Mouse (Mus musculus) thymus, adult 2 months (tissue): ENCODE data around the gene Slfn14.

Source experiments
- CTCF ChIP-seq: fragments of 200-500 bp; IDR thresholded peaks from 2 replicates; pipeline ENCODE4 v1.5.1; 2012; ENCODE audit warnings: mild to moderate bottlenecking, control low read depth, low read length, moderate library complexity, borderline replicate concordance; ENCODE audit not compliant: control insufficient read depth, poor library complexity, insufficient read depth; ENCODE audit errors: extremely low read depth
- POLR2A ChIP-seq: fragments of 200-500 bp; IDR thresholded peaks from 2 replicates; pipeline ENCODE4 v1.6.1; 2012; ENCODE audit warnings: mild to moderate bottlenecking, low read length, control low read depth, moderate library complexity; ENCODE audit not compliant: control insufficient read depth, poor library complexity, insufficient read depth; ENCODE audit errors: extremely low read depth

- no peak for TF ChIP-seq CTCF
- TF ChIP-seq POLR2A = no peak
Measured at GRCm38 (mm10) chr11:83262673-83263072, 23.9 kb downstream of the Slfn14 start.
